Mouse (Mus musculus) lung, embryonic 14.5 days (tissue): ENCODE data around the gene Rpl11. TPM values are rescaled to one million over a fixed set of nuclear protein-coding genes. Genes with fewer than 3 reads are reported as not detected.
A peak's percentile ranks its signal among the peaks of the same experiment; 100 is the strongest.

ENCODE experiments used
- ATAC-seq: fragments of 200-750 bp; cut with Nextera tagmentation; 2 replicates; pipeline ENCODE4 v1.8.0; 2017; ENCODE audit warnings: mild to moderate bottlenecking, moderate TSS enrichment, moderate library complexity; ENCODE audit not compliant: insufficient read depth
- DNase-seq: peaks from one replicate; pipeline ENCODE4 v3.0.0-alpha.2; 2015
- H3K27ac ChIP-seq: fragments of 300-500 bp; sonication (generic); 2 replicates; pipeline ENCODE4 v1.5.1; 2014; ENCODE audit warnings: low read depth, mild to moderate bottlenecking, moderate library complexity
- H3K27me3 ChIP-seq: fragments of 300-500 bp; sonication (generic); 2 replicates; pipeline ENCODE4 v1.6.1; 2014; ENCODE audit warnings: low read length, control low read depth; ENCODE audit not compliant: insufficient read depth
- H3K36me3 ChIP-seq: fragments of 300-500 bp; sonication (generic); 2 replicates; pipeline ENCODE4 v1.6.1; 2014; ENCODE audit warnings: control low read depth; ENCODE audit not compliant: insufficient read depth
- H3K4me1 ChIP-seq: fragments of 300-500 bp; sonication (generic); 2 replicates; pipeline ENCODE4 v1.6.1; 2014; ENCODE audit warnings: antibody characterized with exemption, control low read depth; ENCODE audit not compliant: insufficient read depth
- H3K4me2 ChIP-seq: fragments of 300-500 bp; sonication (generic); 2 replicates; pipeline ENCODE4 v1.6.1; 2014; ENCODE audit warnings: mild to moderate bottlenecking
- H3K4me3 ChIP-seq: fragments of 300-500 bp; sonication (generic); 2 replicates; pipeline ENCODE4 v1.5.1; 2014; ENCODE audit warnings: low read depth, low read length
- H3K9ac ChIP-seq: fragments of 300-500 bp; sonication (generic); 2 replicates; pipeline ENCODE4 v1.6.1; 2014
- H3K9me3 ChIP-seq: fragments of 300-500 bp; sonication (generic); 2 replicates; pipeline ENCODE4 v1.6.1; 2016; ENCODE audit warnings: low read depth, low read length, control low read depth
- CTCF ChIP-seq: IDR thresholded peaks from 2 replicates; pipeline ENCODE4 v1.5.1; 2016; ENCODE audit warnings: antibody characterized with exemption, low read depth
- WGBS: fragments of 180-500 bp; shearing (Covaris S2); extraction: QIAGEN DNeasy Blood & Tissue Kit; methylation state at CpG from one replicate; pipeline ENCODE4 v1.1.7; 2014; 5-methylcytosine and 5-hydroxymethylcytosine counted together
- polyA plus RNA-seq: library from polyadenylated mRNA; unstranded; fragments of >200 nt; fragmentation: Nextera tagmentation; extraction: Ambion mirVana; gene quantifications from 2 replicates; pipeline ENCODE4 v1.2.1, GENCODE M21; 2014

The Rpl11 gene
- polyA plus RNA-seq, 1 experiment from 2014 or later = 564 TPM

GRCm38 (mm10) chr4:136008782-136009447 is 44.3 kb downstream of the Rpl11 start:
- ATAC-seq (no peak), DNase-seq (no peak)
- no peak overlapping the region for H3K4me2 ChIP-seq
- H3K4me1 ChIP-seq = no peaks in the 10 kb centered on the region
- H3K36me3 ChIP-seq = peaks cover 91% of the 10 kb centered on the region
- no peak overlapping the region for H3K4me3 ChIP-seq
- no peaks in the 10 kb centered on the region for H3K27me3 ChIP-seq
- H3K9ac ChIP-seq = no peak overlapping the region
- no peaks in the 10 kb centered on the region for H3K9me3 ChIP-seq
- WGBS = 79% methylated on average over 8 of the region's 8 CpGs
- no peak for TF ChIP-seq CTCF
- H3K27ac ChIP-seq = no peak overlapping the region

GRCm38 (mm10) chr4:136006821-136007220 is 46.4 kb downstream of the Rpl11 start:
- TF ChIP-seq CTCF = no peak
- Histone ChIP-seq H3K9ac (no peak overlapping the region), H3K9me3 (no peaks in the 10 kb centered on the region), H3K36me3 (peaks cover 90% of the 10 kb centered on the region), H3K4me2 (no peak overlapping the region), H3K4me1 (no peaks in the 10 kb centered on the region), H3K27me3 (no peaks in the 10 kb centered on the region), H3K4me3 (no peak overlapping the region), H3K27ac (no peak overlapping the region)
- DNase-seq = no peak
- whole genome bisulfite sequencing = 74% methylated on average over 3 of the region's 3 CpGs
- ATAC-seq = no peak

- Histone ChIP-seq H3K27ac (no peak overlapping the region), H3K27me3 (no peaks in the 10 kb centered on the region), H3K4me2 (no peak overlapping the region), H3K36me3 (peaks cover 74% of the 10 kb centered on the region), H3K9me3 (no peaks in the 10 kb centered on the region), H3K9ac (no peak overlapping the region), H3K4me3 (no peak overlapping the region), H3K4me1 (no peaks in the 10 kb centered on the region)
- ATAC-seq (no peak), DNase-seq (no peak)
- no peak for TF ChIP-seq CTCF
- 79% methylated on average over 2 of the region's 2 CpGs for WGBS
Observed at GRCm38 (mm10) chr4:136004921-136005320, 48.3 kb downstream of the Rpl11 start.

- no peak for ATAC-seq
- no peaks in the 10 kb centered on the region for H3K9me3 ChIP-seq
- no peaks in the 10 kb centered on the region for H3K4me1 ChIP-seq
- H3K4me3 ChIP-seq = no peak overlapping the region
- H3K4me2 ChIP-seq = no peak overlapping the region
- no peak overlapping the region for H3K9ac ChIP-seq
- H3K27ac ChIP-seq = no peak overlapping the region
- no peaks in the 10 kb centered on the region for H3K27me3 ChIP-seq
- WGBS = 87% methylated on average over 5 of the region's 5 CpGs
- no peak for TF ChIP-seq CTCF
- H3K36me3 ChIP-seq = peaks cover 67% of the 10 kb centered on the region
- DNase-seq = no peak
Observed at GRCm38 (mm10) chr4:136004107-136004675, 49.0 kb downstream of the Rpl11 start.

GRCm38 (mm10) chr4:135995118-135995517 is 58.1 kb downstream of the Rpl11 start:
- WGBS = 85% methylated on average over 4 of the region's 4 CpGs
- no peak for TF ChIP-seq CTCF
- H3K27me3 ChIP-seq = no peaks in the 10 kb centered on the region

GRCm38 (mm10) chr4:135993941-135994340 is 59.3 kb downstream of the Rpl11 start:
- ATAC-seq (no peak), DNase-seq (no peak)
- 94% methylated on average over 6 of the region's 6 CpGs for WGBS
- Histone ChIP-seq H3K27me3 (no peaks in the 10 kb centered on the region), H3K4me1 (no peaks in the 10 kb centered on the region), H3K27ac (no peak overlapping the region), H3K36me3 (no peaks in the 10 kb centered on the region), H3K9me3 (peaks cover 5% of the 10 kb centered on the region; the same call in 1 of the 2 replicates), H3K9ac (no peak overlapping the region), H3K4me2 (no peak overlapping the region), H3K4me3 (no peak overlapping the region)
- TF ChIP-seq CTCF = no peak

More at GRCm38 (mm10) chr4:135995118-135995517, 58.1 kb downstream of the Rpl11 start:
- Histone ChIP-seq H3K9ac (no peak overlapping the region), H3K27ac (no peak overlapping the region), H3K4me3 (no peak overlapping the region), H3K9me3 (peaks cover 5% of the 10 kb centered on the region; the same call in 1 of the 2 replicates), H3K4me1 (no peaks in the 10 kb centered on the region), H3K4me2 (no peak overlapping the region), H3K36me3 (no peaks in the 10 kb centered on the region)
- ATAC-seq (no peak), DNase-seq (no peak)

GRCm38 (mm10) chr4:135987714-135988113 is 65.5 kb downstream of the Rpl11 start:
- WGBS = 60% methylated on average over 9 of the region's 9 CpGs
- no peak for ATAC-seq
- H3K4me3 ChIP-seq = peak overlapping the region; percentile 95
- DNase-seq = no peak
- peak overlapping the region; percentile 83; the same call in 1 of the 2 replicates for H3K27ac ChIP-seq
- no peaks in the 10 kb centered on the region for H3K27me3 ChIP-seq
- no peaks in the 10 kb centered on the region for H3K9me3 ChIP-seq
- TF ChIP-seq CTCF = no peak
- 0 out of 2 replicates have a peak, but pooled peaks cover 3% of the 10 kb centered on the region for H3K4me1 ChIP-seq
- H3K4me2 ChIP-seq = peak overlapping the region; percentile 81
- peak overlapping the region; percentile 95 for H3K9ac ChIP-seq
- H3K36me3 ChIP-seq = peaks cover 25% of the 10 kb centered on the region
